8 mouse cellular contexts compared by ENCODE assay signal in the genomic region with DNA sequence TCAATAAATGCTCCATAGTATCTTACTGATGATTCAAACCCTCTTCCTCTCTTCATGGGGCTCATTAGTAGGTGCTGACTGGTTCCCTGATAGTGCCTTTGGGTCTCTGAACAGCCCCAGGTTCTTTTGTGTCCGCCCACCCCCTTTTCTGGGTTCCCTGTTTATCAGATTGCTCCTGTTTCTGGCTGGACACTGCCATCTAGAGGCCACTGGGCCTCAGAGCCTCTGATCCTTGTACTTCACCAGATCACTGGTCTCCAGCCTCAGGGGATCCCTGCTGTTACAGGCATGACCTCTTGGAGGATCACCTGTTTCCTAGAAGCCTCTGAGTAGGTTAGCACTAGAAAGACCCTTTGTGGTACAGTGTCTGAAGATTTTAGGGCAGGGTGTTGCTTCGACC. TPM values are rescaled to one million over a fixed set of nuclear protein-coding genes. Genes with fewer than 3 reads are reported as not detected.
A peak's percentile ranks its signal among the peaks of the same experiment; 100 is the strongest.
DNase-seq lines count a peak whose midpoint lies in the region; ATAC-seq and TF ChIP-seq lines count a peak whose summit lies in the region.

No protein-coding gene starts in this region.

- H3K9me3 ChIP-seq in limb, embryonic 11.5 days (ENCODE audit: control insufficient read depth, low read length) = no peaks in the 10 kb centered on the region

- no peak for TF ChIP-seq POLR2A in kidney, adult 2 months (IDR thresholded peaks at IDR 0.05; ENCODE audit: low read depth, low read length)

- no peaks in the 10 kb centered on the region for H3K4me1 ChIP-seq in kidney, adult 2 months (ENCODE audit: control insufficient read depth, insufficient read depth, low read length)
- H3K4me1 ChIP-seq in limb, embryonic 11.5 days (ENCODE audit: control insufficient read depth, insufficient read depth, low read length) = no peaks in the 10 kb centered on the region

- peak; percentile 91 for DNase-seq in 3T3-L1 (ENCODE audit: low read depth, low spot score)
- peak; percentile 60 to 68 for DNase-seq in adrenal gland, adult 18-20 months (ENCODE audit: low spot score in 2 of 2)
- DNase-seq in embryo, embryonic 10.5 days (ENCODE audit: low spot score) = peak; percentile 80
- peak; percentile 69 to 85 for DNase-seq in heart, adult 18-20 months
- peak; percentile 79 for DNase-seq in kidney, adult 2 months
- DNase-seq in limb, embryonic 11.5 days (ENCODE audit: low spot score) = peak; percentile 76
- DNase-seq in naive thymus-derived CD4-positive, alpha-beta T cell, adult 2 months (ENCODE audit: low read depth) = peak; percentile 83
- DNase-seq in spleen, postnatal 36 days (ENCODE audit: low spot score in 2 of 2) = peak; percentile 44 to 55

- no peak overlapping the region for H3K27ac ChIP-seq in kidney, adult 2 months (ENCODE audit: insufficient read depth, low read depth, low read length)
- no peak overlapping the region for H3K27ac ChIP-seq in limb, embryonic 11.5 days (replicated peaks; ENCODE audit: low read depth, low read length)

- H3K4me3 ChIP-seq in kidney, adult 2 months (ENCODE audit: insufficient read depth, low read depth, low read length) = no peak overlapping the region
- H3K4me3 ChIP-seq in limb, embryonic 11.5 days (ENCODE audit: low read depth, low read length) = no peak overlapping the region

- no peaks in the 10 kb centered on the region for H3K36me3 ChIP-seq in kidney, adult 2 months (ENCODE audit: control insufficient read depth, insufficient read depth, low read length)
- H3K36me3 ChIP-seq in limb, embryonic 11.5 days (ENCODE audit: control insufficient read depth, insufficient read depth, low read length) = no peaks in the 10 kb centered on the region

- peak; percentile 86 for TF ChIP-seq CTCF in kidney, adult 2 months (conservative IDR thresholded peaks at IDR 0.05; ENCODE audit: insufficient read depth, insufficient read length, low read depth, low read length)

- ATAC-seq in limb, embryonic 11.5 days (ENCODE audit: insufficient number of reproducible peaks, low FRiP score, low TSS enrichment, low read depth) = no peak

- no peak overlapping the region for H3K4me2 ChIP-seq in limb, embryonic 11.5 days (ENCODE audit: low read depth, severe bottlenecking)

- H3K27me3 ChIP-seq in kidney, adult 2 months (replicated peaks; ENCODE audit: control insufficient read depth, insufficient read depth, low read length) = no peaks in the 10 kb centered on the region
- H3K27me3 ChIP-seq in limb, embryonic 11.5 days (ENCODE audit: control insufficient read depth, insufficient read depth, low read length) = no peaks in the 10 kb centered on the region

- H3K9ac ChIP-seq in limb, embryonic 11.5 days (ENCODE audit: low read length) = no peak overlapping the region

- 31% methylated on average over 2 of the region's 2 CpGs for WGBS in kidney, adult 2 months
- 31% methylated on average over 2 of the region's 2 CpGs for WGBS in limb, embryonic 11.5 days

RNA-seq across cellular contexts. Expression of gene 1810013L24Rik, which starts 39.8 kb away (rescaled TPM):
- total RNA-seq in adrenal gland, adult 18-20 months (2021) = 10 to 100 TPM; 81.9 to 86.4 TPM
- total RNA-seq in heart, adult 18-20 months (2021) = 100 to 1,000 TPM; 113 to 118 TPM
- 18.3 and 24.2 TPM in 2 replicates for polyA plus RNA-seq in kidney, adult 2 months (2012; rRNA removed)
- polyA plus RNA-seq in limb, embryonic 11.5 days (2014; fragmentation: Nextera tagmentation; extraction: Ambion mirVana) = 16.2 and 16.4 TPM in 2 replicates
